Mouse (Mus musculus) regulatory T cell (primary cell): Measurements from ENCODE around the gene Flnc.
"Not testable (repeated sequence)": the region's sequence is repeated elsewhere in the genome, so short reads cannot be mapped to it uniquely, and the experiment has no call there.

Experiments
- in situ Hi-C: fragments of 300-600 bp; cut with MboI, MseI; formaldehyde crosslinking; loops from one replicate; pipeline ENCODE4 v1.15.1; 2025; ENCODE audit warnings: high pct_unique_total_duplicates

Flnc gene

DNA sequence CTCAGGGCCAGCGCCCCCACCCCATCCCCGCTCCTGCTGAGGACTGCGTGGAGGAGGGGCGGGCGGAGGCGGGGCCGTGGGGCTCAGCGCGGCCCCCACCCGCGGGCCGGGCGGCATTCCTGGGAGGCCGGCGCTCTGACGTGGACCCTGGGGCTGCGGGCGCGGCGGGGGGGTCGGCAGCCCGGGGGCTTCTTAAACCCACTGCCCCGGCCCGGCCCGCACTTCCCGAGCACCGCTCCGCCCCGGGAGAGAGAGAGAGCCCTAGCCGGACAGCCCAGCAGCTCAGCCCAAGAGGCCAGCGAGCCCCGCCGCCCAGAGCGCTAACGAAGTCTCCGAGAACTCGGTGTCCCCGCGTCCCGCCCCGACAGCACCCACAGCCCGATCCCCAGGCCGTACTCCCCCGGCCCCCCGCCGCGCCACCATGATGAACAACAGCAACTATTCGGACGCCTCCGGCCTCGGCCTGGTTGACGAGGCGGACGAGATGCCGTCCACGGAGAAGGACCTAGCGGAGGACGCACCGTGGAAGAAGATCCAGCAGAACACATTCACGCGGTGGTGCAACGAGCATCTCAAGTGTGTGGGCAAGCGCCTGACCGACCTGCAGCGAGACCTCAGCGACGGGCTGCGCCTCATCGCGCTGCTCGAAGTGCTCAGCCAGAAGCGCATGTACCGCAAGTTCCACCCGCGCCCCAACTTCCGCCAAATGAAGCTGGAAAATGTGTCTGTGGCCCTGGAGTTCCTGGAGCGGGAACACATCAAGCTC is at the start of gene Flnc:
Gene Flnc, plus strand, starts transcription at position 219 of the 766 bp plus-strand sequence.
- in situ Hi-C loops = no loop called here

DNA sequence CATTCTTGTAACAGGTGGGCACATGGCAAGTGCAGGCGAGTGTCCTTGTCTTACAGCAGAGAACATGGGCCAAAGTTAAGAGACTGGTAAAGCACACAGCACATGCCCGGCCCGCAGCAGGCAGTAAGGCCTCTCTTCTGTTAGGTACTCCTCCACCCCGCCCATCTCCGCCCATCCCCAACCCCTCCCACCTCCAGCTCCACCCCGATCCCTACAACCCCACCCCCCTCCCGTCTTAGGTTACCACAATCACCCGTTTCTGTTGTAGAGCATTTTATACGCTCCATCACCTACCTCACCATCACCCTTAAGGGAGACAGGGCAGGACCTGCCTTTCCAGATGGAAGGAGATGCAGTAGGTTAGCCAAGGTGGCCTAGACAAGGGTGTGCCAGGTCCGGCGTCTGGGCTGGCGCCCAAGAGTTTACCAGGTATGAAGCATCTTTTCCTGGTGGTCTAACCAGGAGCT is 45.0 kb upstream of the Flnc start, which contains the start of gene Opn1sw:
Gene Opn1sw, minus strand, starts transcription at position 417 of the 467 bp plus-strand sequence.
- in situ Hi-C loops = no loop called here

DNA sequence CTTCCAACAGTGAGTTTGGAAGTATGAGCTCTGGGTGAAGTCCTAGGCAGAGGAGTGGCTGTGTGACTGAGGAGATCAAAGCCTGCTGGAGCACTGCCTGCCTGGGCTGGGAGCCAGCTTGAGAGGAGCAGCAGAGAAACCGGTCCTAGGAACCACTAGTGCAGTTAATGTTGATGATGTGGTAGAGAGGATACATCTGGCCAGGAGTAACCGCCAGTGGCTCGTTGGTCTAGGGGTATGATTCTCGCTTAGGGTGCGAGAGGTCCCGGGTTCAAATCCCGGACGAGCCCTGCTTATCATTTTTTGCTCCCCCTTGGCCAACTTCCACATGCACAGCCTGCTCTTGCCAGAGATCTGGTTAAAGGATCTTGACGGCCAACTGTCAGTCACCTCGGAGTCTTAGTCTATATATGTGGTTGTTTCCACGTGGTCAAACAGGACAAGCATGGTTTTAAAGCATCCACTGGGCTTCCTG is 44.4 kb upstream of the Flnc start:
- in situ Hi-C loops = no loop called here

DNA sequence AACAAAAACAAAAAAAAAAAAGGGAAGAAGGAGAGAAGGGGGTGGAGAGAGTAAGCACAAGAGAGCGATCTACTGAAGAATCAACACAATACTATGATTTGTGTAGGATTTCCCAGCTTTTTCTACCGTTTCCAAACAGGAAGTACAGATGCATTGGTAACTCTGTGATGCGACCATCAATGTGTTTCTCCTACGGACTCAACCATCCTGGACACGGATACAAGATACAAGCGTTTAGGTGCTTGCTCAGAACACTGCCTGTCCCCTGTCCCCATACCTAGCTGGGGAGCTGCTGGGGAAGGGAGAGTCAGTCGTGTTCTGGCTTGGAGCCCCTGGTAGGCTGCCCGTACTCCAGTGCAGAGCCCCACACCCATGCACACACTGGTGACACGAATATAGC is 43.6 kb upstream of the Flnc start:
- in situ Hi-C loops = no loop called here

GRCm38 (mm10) chr6:29390500-29390899 is 42.6 kb upstream of the Flnc start:
- in situ Hi-C loops = not testable (repeated sequence)

- in situ Hi-C loops = not testable (repeated sequence)
Observed at GRCm38 (mm10) chr6:29391241-29391640, 41.8 kb upstream of the Flnc start.

- in situ Hi-C loops = no loop called here
Observed at GRCm38 (mm10) chr6:29391802-29392201, 41.3 kb upstream of the Flnc start.

DNA sequence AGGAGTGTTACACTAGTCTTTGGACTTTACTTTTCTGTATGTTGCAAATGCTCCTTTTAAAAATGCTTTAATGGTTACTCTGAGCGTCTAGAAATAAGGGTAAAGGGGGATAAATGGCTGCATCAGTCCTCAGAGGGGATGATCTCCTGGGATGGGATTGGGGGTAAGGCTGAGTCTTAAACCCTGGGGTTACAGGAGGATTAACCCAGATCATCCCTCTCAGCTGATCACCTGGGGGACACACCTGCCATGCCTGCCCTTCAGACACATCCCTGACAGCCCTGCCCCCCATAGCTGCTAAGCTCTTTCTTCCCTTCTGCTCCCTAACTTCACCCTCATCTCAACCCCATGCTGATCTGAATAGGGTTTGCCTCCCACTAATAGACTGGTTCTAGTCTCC is 38.8 kb upstream of the Flnc start:
- in situ Hi-C loops = no loop called here

- in situ Hi-C loops = no loop called here
Observed at GRCm38 (mm10) chr6:29395910-29396713, 36.9 kb upstream of the Flnc start, which contains the start of gene Ccdc136. Gene Ccdc136, plus strand, starts transcription at chr6:29396309.

GRCm38 (mm10) chr6:29396714-29397540 is 36.1 kb upstream of the Flnc start:
- in situ Hi-C loops = no loop called here

GRCm38 (mm10) chr6:29397575-29397974 is 35.5 kb upstream of the Flnc start:
- in situ Hi-C loops = no loop called here

- in situ Hi-C loops = no loop called here
Observed at GRCm38 (mm10) chr6:29399851-29400250, 33.2 kb upstream of the Flnc start.

DNA sequence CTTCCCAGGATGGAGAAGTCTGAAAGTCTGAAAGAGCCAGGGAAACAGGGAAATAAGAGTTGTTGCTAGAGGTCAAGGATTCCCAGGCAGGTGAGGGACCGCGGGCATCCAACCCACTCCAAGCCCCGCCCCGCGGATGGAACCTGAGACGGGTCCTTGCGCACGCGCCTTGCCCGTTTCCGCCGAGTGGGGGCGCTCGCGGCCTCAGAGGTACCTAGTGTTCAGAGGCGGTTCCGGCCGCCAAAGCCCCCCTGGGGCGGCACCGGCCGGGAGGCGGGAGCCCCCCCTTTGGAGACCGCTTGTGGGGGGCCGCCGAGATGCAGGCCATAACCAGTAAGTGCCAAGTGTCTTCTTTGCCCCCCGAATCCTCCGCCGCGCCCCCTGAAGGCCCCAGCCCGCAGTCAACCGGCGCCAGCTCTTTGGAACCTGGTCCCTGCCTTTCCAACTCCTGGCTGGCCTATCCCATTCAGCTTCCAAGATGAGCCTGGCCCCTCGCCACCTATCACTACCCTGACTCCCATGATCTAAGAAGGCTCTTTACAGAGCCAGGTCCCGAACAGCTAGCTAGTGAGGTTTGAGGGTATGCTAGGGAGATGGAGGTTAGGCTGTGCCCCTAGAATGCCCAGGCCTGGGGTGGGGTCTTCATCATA is 30.2 kb upstream of the Flnc start:
- in situ Hi-C loops = no loop called here

- in situ Hi-C loops = no loop called here
Observed at GRCm38 (mm10) chr6:29406412-29406811, 26.6 kb upstream of the Flnc start.

GRCm38 (mm10) chr6:29415446-29415845 is 17.6 kb upstream of the Flnc start:
- in situ Hi-C loops = no loop called here

- in situ Hi-C loops = no loop called here
Observed at GRCm38 (mm10) chr6:29420596-29420995, 12.5 kb upstream of the Flnc start.

DNA sequence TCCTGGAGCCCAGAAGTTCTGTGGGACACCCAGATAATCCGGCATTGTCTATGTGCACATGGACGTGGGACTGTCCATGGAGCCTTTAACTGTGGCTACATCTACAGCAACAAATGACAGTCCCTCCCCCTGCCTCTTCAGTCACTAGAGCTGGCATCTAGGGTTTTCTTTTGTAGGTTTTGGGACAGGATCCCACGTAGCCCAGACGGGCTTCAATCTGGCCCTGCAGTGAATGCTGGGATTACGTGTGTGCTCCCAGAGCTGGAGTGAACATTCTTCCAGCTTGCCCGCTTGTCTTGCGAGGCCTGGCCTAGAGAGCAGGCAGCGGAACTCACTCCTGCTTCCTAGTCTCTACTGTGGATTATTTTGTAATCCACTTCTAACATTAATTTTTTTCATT is 7.9 kb upstream of the Flnc start:
- in situ Hi-C loops = no loop called here

DNA sequence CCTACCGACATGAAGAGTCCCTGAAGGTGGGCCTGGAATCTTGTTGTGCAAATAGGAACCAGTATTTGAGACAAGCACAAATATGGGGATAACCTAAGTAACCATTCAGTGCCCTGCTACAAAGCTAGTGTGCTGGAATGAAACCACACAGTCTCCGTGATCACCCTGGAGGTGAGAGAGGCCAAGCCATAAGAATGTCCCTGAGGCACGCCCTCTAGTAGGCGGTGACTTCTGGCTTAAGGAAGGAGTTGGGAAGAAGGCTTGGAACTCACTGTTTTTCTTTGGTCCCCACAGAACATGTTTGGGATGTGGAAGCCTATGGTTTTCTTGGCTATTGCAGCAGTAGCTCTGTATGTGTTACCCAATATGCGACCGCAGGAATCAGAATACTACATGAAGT is 6.7 kb upstream of the Flnc start:
- in situ Hi-C loops = no loop called here

- in situ Hi-C loops = no loop called here
Observed at GRCm38 (mm10) chr6:29428171-29428570, 4.9 kb upstream of the Flnc start.

DNA sequence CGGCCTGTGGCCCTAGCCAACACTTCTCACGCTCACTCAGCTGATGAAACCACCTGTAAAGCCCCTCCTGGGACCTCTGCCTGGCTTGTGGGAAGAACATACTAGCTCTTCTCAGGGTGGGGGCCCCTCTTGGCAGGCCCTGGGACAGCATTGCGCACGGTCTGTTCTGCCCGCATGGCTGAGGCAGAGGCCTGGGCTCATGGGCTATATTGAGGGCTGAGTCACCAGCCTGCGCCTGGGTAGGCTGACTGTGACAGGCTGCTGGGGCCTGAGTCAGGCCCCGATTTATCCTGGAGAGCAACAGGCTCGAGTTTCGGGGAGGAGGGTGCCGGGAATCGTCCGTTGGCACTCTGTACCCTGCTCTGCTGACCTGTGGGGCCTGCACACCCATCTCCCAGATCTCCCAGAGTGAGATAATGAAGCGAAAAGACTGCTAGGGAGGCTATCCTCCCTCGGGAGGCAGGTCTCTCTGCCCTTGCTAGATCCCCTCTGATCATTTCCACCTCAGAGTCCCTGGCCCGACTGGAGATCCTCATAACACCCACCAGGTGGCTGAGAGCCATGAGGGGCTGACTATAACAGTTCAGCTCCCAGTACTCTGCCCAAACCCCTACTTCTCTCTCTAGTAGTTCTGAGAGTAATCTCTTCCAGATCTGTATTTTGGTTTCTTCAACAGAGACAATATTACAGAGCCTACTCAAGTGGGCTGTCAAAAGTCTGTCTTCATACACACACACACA is 2.2 kb upstream of the Flnc start:
- in situ Hi-C loops = no loop called here
